Mouse (Mus musculus): Measurements from ENCODE around the gene Rasip1. TPM values are rescaled to one million over a fixed set of nuclear protein-coding genes. Genes with fewer than 3 reads are reported as not detected.

The Rasip1 gene
- polyA plus RNA-seq, 1 experiment from 2014 or later: 1.6 TPM

- in situ Hi-C loops (cut with MboI; ENCODE audit: low pct_unique_long_range_greater_than_20kb): no loop called here
- H3K27me3 ChIP-seq: no peaks in the 10 kb centered on the region
- CTCF ChIA-PET: interaction anchor here (1.9 to 2.6 kb wide), 2 partner anchors 11 to 17 kb away, joined by 6 to 10 read pairs; partner anchors contain the start of gene Ntn5
- POLR2A ChIA-PET: no interaction called here
- no peak for TF ChIP-seq CTCF (IDR thresholded peaks at IDR 0.05)
- ATAC-seq (no peak), DNase-seq (ENCODE audit: low read depth, low spot score) (no peak)
Observed at GRCm38 (mm10) chr7:45665303-45666138, 38.2 kb downstream of the Rasip1 start.

- ChIA-PET POLR2A (no interaction called here), CTCF (interaction anchor here (1.9 to 2.6 kb wide), 2 partner anchors 10 to 17 kb away, joined by 6 to 10 read pairs; partner anchors contain the start of gene Ntn5)
- no peaks in the 10 kb centered on the region for H3K27me3 ChIP-seq
- no peak for TF ChIP-seq CTCF (IDR thresholded peaks at IDR 0.05)
- DNase-seq (ENCODE audit: low read depth, low spot score) (no peak), ATAC-seq (no peak)
- in situ Hi-C loops (cut with MboI; ENCODE audit: low pct_unique_long_range_greater_than_20kb): no loop called here
Observed at GRCm38 (mm10) chr7:45666161-45666560, 38.9 kb downstream of the Rasip1 start, which contains the start of gene Fut2. Fut2 (minus strand) TSS chr7:45666394.

GRCm38 (mm10) chr7:45667761-45668160, 40.5 kb downstream of the Rasip1 start:
- ATAC-seq: no peak
- no peak for DNase-seq (ENCODE audit: low read depth, low spot score)
- CTCF ChIA-PET: no interaction called here
- in situ Hi-C loops (cut with MboI; ENCODE audit: low pct_unique_long_range_greater_than_20kb): no loop called here
- POLR2A ChIA-PET: no interaction called here
- H3K27me3 ChIP-seq: no peaks in the 10 kb centered on the region
- TF ChIP-seq CTCF (IDR thresholded peaks at IDR 0.05): no peak

- CTCF ChIA-PET: interaction anchor here (0.8 kb wide), 1 partner anchor 14 kb away, joined by 3 read pairs; no protein-coding TSS in a partner anchor
- no peak for DNase-seq (ENCODE audit: low read depth, low spot score)
- in situ Hi-C loops (cut with MboI; ENCODE audit: low pct_unique_long_range_greater_than_20kb): no loop called here
- H3K27me3 ChIP-seq: no peaks in the 10 kb centered on the region
- no peak for TF ChIP-seq CTCF (IDR thresholded peaks at IDR 0.05)
- ATAC-seq: no peak
- POLR2A ChIA-PET: no interaction called here
Observed at GRCm38 (mm10) chr7:45668921-45669320, 41.6 kb downstream of the Rasip1 start.

- POLR2A ChIA-PET: no interaction called here
- TF ChIP-seq CTCF (IDR thresholded peaks at IDR 0.05): no peak
- ATAC-seq (no peak), DNase-seq (ENCODE audit: low read depth, low spot score) (no peak)
- no peaks in the 10 kb centered on the region for H3K27me3 ChIP-seq
- in situ Hi-C loops (cut with MboI; ENCODE audit: low pct_unique_long_range_greater_than_20kb): no loop called here
- CTCF ChIA-PET: interaction anchor here (1.3 kb wide), 1 partner anchor 12 kb away, joined by 3 read pairs; no protein-coding TSS in a partner anchor
Observed at GRCm38 (mm10) chr7:45677627-45678295, 50.5 kb downstream of the Rasip1 start.

- TF ChIP-seq CTCF (IDR thresholded peaks at IDR 0.05): no peak
- H3K27me3 ChIP-seq: no peaks in the 10 kb centered on the region
- ChIA-PET CTCF (interaction anchor here (1.3 kb wide), 1 partner anchor 11 kb away, joined by 3 read pairs; no protein-coding TSS in a partner anchor), POLR2A (no interaction called here)
- DNase-seq (ENCODE audit: low read depth, low spot score) (no peak), ATAC-seq (no peak)
- in situ Hi-C loops (cut with MboI; ENCODE audit: low pct_unique_long_range_greater_than_20kb): no loop called here
Observed at GRCm38 (mm10) chr7:45678513-45678912, 51.2 kb downstream of the Rasip1 start.

- no peak for TF ChIP-seq CTCF (IDR thresholded peaks at IDR 0.05)
- in situ Hi-C loops (cut with MboI; ENCODE audit: low pct_unique_long_range_greater_than_20kb): loop anchor here (5.0 to 10.0 kb wide), 3 partner anchors 88 to 203 kb away; no protein-coding TSS in a partner anchor
- ATAC-seq (peak; percentile 93), DNase-seq (ENCODE audit: low read depth, low spot score) (peak; percentile 83)
- CTCF ChIA-PET: interaction anchor here (2.4 to 5.1 kb wide), 2 partner anchors 10 to 88 kb away, joined by 9 to 74 read pairs; no protein-coding TSS in a partner anchor
- no peaks in the 10 kb centered on the region for H3K27me3 ChIP-seq
- POLR2A ChIA-PET: interaction anchor here (1.3 kb wide), 1 partner anchor 28 kb away, joined by 3 read pairs; no protein-coding TSS in a partner anchor
Observed at GRCm38 (mm10) chr7:45679966-45680621, 52.8 kb downstream of the Rasip1 start.

- ATAC-seq: no peak
Observed at GRCm38 (mm10) chr7:45681046-45681736, 53.9 kb downstream of the Rasip1 start.

More at GRCm38 (mm10) chr7:45681046-45681736, 53.9 kb downstream of the Rasip1 start:
- CTCF ChIA-PET: interaction anchor here (2.4 to 5.1 kb wide), 3 partner anchors 9 to 120 kb away, joined by 9 to 74 read pairs (median 12); no protein-coding TSS in a partner anchor
- POLR2A ChIA-PET: interaction anchor here (0.9 to 1.3 kb wide), 2 partner anchors 26 to 88 kb away, joined by 3 read pairs; no protein-coding TSS in a partner anchor
- TF ChIP-seq CTCF (IDR thresholded peaks at IDR 0.05): no peak
- no peaks in the 10 kb centered on the region for H3K27me3 ChIP-seq
- DNase-seq (ENCODE audit: low read depth, low spot score): no peak
- in situ Hi-C loops (cut with MboI; ENCODE audit: low pct_unique_long_range_greater_than_20kb): loop anchor here (5.0 to 10.0 kb wide), 3 partner anchors 89 to 204 kb away; no protein-coding TSS in a partner anchor

All from Patski (cell line).